Mouse (Mus musculus): ENCODE results near the gene Oas1d. TPM values are rescaled to one million over a fixed set of nuclear protein-coding genes. Genes with fewer than 3 reads are reported as not detected.

The Oas1d gene
- polyA plus RNA-seq, 1 experiment from 2014 or later = not detected

Other genes with a start within 250 kb of the Oas1d start
- 2.7 and 4.0 TPM in 2 replicates for gene Dtx1, start 202.6 kb upstream of the Oas1d start, polyA plus RNA-seq (2015; fragmentation: Nextera tagmentation; extraction: Ambion mirVana)
- gene Oas2, start 164.7 kb upstream of the Oas1d start, polyA plus RNA-seq (2015; fragmentation: Nextera tagmentation; extraction: Ambion mirVana) = 0.32 and 0.44 TPM in 2 replicates
- gene Oas3, start 136.9 kb upstream of the Oas1d start, polyA plus RNA-seq (2015; fragmentation: Nextera tagmentation; extraction: Ambion mirVana) = 0.16 and 0.18 TPM in 2 replicates
- gene Oas1e, start 119.0 kb upstream of the Oas1d start, polyA plus RNA-seq (2015; fragmentation: Nextera tagmentation; extraction: Ambion mirVana) = not detected in 2 replicates
- 0.17 and 0.35 TPM in 2 replicates for gene Oas1c, start 102.0 kb upstream of the Oas1d start, polyA plus RNA-seq (2015; fragmentation: Nextera tagmentation; extraction: Ambion mirVana)
- gene Oas1f, start 67.2 kb upstream of the Oas1d start, polyA plus RNA-seq (2015; fragmentation: Nextera tagmentation; extraction: Ambion mirVana) = 0.42 and 1.0 TPM in 2 replicates
- gene Oas1h, start 53.1 kb upstream of the Oas1d start, polyA plus RNA-seq (2015; fragmentation: Nextera tagmentation; extraction: Ambion mirVana) = not detected in 2 replicates
- gene Oas1g, start 26.9 kb upstream of the Oas1d start, polyA plus RNA-seq (2015; fragmentation: Nextera tagmentation; extraction: Ambion mirVana) = 0.48 and 0.81 TPM in 2 replicates
- gene Oas1a, start 7.0 kb upstream of the Oas1d start, polyA plus RNA-seq (2015; fragmentation: Nextera tagmentation; extraction: Ambion mirVana) = 2.3 and 2.5 TPM in 2 replicates
- 0.04 and 0.06 TPM in 2 replicates for gene Rph3a, start 95.6 kb downstream of the Oas1d start, polyA plus RNA-seq (2015; fragmentation: Nextera tagmentation; extraction: Ambion mirVana)